Mouse (Mus musculus): ENCODE measurements around the gene Xcr1. TPM values are rescaled to one million over a fixed set of nuclear protein-coding genes. Genes with fewer than 3 reads are reported as not detected.

Gene Xcr1
- polyA plus RNA-seq, 1 experiment, result 0.62 TPM

DNA sequence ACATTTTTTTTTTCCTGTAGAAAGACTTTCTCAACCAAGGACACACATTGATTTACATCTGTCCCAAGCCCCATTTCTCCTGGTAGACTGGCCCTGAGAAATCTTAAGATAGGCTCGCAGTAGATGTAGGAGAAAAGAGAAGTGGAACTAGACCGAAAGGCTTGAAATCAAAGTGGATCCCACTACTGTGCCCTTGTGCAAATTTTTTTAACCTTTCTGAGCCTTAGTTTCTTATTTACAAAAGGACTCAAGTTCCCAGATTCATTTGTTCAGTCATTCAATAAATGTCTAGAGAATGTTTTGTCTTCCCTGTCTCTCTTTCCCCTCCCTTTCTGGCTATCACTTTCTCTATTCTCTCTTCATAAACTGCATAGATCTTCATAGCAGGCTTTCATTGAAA is 5.0 kb downstream of the Xcr1 start:
- TF ChIP-seq CEBPB (IDR thresholded peaks at IDR 0.05; ENCODE audit: low read depth), result no peak
- TF ChIP-seq CTCF (IDR thresholded peaks at IDR 0.05; ENCODE audit: control insufficient read depth, insufficient read depth, insufficient read length), result no peak
- TF ChIP-seq FOSL1 (IDR thresholded peaks at IDR 0.05; ENCODE audit: insufficient read depth, low read length, poor library complexity, severe bottlenecking), result no peak
- Histone ChIP-seq H3K79me2 (ENCODE audit: control insufficient read depth, insufficient read depth) (no peaks in the 10 kb centered on the region), H3ac (ENCODE audit: control insufficient read depth, insufficient read length, low read depth) (no peak overlapping the region), H3K79me3 (ENCODE audit: low read depth) (no peaks in the 10 kb centered on the region), H3K4me3 (ENCODE audit: insufficient read depth, poor library complexity, severe bottlenecking) (no peak overlapping the region), H3K27me3 (ENCODE audit: control insufficient read depth, insufficient read depth, insufficient read length) (no peaks in the 10 kb centered on the region), H3K36me3 (ENCODE audit: control insufficient read depth, insufficient read depth) (no peaks in the 10 kb centered on the region)

DNA sequence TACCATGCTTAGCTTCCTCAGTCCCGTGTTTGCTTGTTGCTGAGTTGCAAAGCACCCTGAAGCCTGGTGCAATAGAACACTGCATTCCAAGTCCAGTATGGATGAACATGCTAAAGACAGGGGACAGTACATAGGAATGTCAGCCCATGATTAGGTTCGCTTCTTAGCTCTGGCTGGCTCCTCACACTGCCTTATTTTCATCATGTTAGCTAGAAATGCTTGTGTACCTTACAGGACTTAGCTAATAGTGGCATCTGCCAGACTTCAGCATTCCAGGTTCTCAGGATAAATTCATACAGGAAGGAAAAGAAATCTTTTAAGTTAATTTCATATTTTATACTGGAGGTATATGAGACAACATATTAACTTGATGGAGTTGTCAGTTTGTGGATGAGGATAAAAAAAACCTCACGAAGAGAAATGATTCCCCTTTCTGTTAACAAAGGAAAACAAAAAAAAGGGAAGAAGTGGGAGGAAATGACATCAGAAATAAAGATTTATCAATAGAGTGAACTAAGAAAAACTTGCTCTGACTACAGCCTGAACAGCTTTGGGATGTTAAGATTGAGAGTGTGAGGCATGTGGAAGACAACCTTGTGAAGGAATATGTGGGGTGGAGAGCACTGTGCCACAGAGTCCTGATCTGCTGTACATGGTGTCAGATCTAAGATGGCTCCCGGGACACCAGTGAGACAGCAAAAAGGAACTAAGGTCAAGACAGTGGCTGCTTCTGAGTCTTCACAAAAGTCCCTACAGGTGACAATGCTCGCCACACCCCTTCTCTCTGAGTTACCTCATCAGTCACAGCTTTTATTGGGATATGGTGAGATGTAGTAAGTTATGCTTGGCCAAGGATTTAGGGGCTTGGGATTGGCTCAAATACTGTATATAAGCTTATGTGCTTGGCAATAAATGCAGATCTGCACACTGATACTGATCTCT is 9.1 kb downstream of the Xcr1 start:
- Histone ChIP-seq H3K27me3 (ENCODE audit: control insufficient read depth, insufficient read depth, insufficient read length) (no peaks in the 10 kb centered on the region), H3K36me3 (ENCODE audit: control insufficient read depth, insufficient read depth) (no peaks in the 10 kb centered on the region), H3K4me3 (ENCODE audit: insufficient read depth, poor library complexity, severe bottlenecking) (no peak overlapping the region), H3K79me2 (ENCODE audit: control insufficient read depth, insufficient read depth) (peaks cover 34% of the 10 kb centered on the region), H3K79me3 (ENCODE audit: low read depth) (peaks cover 8% of the 10 kb centered on the region), H3ac (ENCODE audit: control insufficient read depth, insufficient read length, low read depth) (peak overlapping the region; percentile 25)
- TF ChIP-seq CTCF (IDR thresholded peaks at IDR 0.05; ENCODE audit: control insufficient read depth, insufficient read depth, insufficient read length) (no peak), MYOD1 (IDR thresholded peaks at IDR 0.05; ENCODE audit: control insufficient read depth, insufficient read length, low read depth) (no peak), FOSL1 (IDR thresholded peaks at IDR 0.05; ENCODE audit: insufficient read depth, low read length, poor library complexity, severe bottlenecking) (no peak), MAX (IDR thresholded peaks at IDR 0.05) (no peak), CEBPB (IDR thresholded peaks at IDR 0.05; ENCODE audit: low read depth) (no peak), USF1 (IDR thresholded peaks at IDR 0.05; ENCODE audit: low read depth) (no peak), MYOG (IDR thresholded peaks at IDR 0.05; ENCODE audit: control insufficient read depth, extremely low read depth, insufficient read length) (no peak)

DNA sequence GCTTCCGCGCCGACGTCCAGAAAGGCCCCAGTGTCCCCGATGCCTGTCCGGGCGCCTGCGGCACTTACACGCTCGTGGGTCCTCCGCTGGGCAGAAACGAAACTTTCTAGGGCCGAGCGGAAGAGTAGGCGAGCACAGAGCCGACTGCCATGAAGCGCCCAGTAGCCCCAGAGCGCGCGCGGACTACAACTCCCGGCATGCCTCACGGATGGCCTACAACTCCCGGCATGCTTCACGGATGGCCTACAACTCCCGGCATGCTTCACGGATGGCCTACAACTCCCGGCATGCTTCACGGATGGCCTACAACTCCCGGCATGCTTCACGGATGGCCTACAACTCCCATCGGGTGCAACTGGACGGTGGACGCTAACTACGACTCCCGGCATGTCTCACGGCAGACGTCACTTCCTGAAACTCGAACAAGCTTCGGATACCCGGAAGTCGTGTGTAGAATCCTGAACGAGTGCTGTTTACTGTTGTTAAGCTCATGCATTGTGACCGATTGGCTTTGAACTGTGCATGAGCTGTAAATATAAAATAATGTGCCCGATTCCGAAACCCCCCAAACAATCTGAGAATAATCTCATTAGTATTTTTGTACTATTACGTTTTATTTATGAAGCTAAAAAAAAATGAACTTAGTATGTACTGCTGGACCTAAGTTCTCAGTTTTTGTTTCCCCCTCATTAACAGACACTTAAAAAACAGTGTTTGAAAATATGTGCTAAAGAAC is 9.9 kb downstream of the Xcr1 start, which contains the start of gene Fyco1:
Gene Fyco1, minus strand, starts transcription at position 187 of the 736 bp plus-strand sequence.
- peak within 1 kb of the TSS; percentile 96 for H3ac ChIP-seq (ENCODE audit: control insufficient read depth, insufficient read length, low read depth)
- no peaks in the 10 kb centered on the region for H3K36me3 ChIP-seq (ENCODE audit: control insufficient read depth, insufficient read depth)
- no peak for TF ChIP-seq MYOG (IDR thresholded peaks at IDR 0.05; ENCODE audit: control insufficient read depth, extremely low read depth, insufficient read length)
- no peak for TF ChIP-seq MYOD1 (IDR thresholded peaks at IDR 0.05; ENCODE audit: control insufficient read depth, insufficient read length, low read depth)
- TF ChIP-seq FOSL1 (IDR thresholded peaks at IDR 0.05; ENCODE audit: insufficient read depth, low read length, poor library complexity, severe bottlenecking), result no peak
- no peak for TF ChIP-seq MAX (IDR thresholded peaks at IDR 0.05)
- TF ChIP-seq CTCF (IDR thresholded peaks at IDR 0.05; ENCODE audit: control insufficient read depth, insufficient read depth, insufficient read length), result no peak
- TF ChIP-seq CEBPB (IDR thresholded peaks at IDR 0.05; ENCODE audit: low read depth), result no peak
- no peak for TF ChIP-seq USF1 (IDR thresholded peaks at IDR 0.05; ENCODE audit: low read depth)
- H3K79me2 ChIP-seq (ENCODE audit: control insufficient read depth, insufficient read depth), result peaks cover 40% of the 10 kb centered on the region
- H3K27me3 ChIP-seq (ENCODE audit: control insufficient read depth, insufficient read depth, insufficient read length), result no peaks in the 10 kb centered on the region
- peak within 1 kb of the TSS; percentile 75 for H3K4me3 ChIP-seq (ENCODE audit: insufficient read depth, poor library complexity, severe bottlenecking)
- peaks cover 8% of the 10 kb centered on the region for H3K79me3 ChIP-seq (ENCODE audit: low read depth)

DNA sequence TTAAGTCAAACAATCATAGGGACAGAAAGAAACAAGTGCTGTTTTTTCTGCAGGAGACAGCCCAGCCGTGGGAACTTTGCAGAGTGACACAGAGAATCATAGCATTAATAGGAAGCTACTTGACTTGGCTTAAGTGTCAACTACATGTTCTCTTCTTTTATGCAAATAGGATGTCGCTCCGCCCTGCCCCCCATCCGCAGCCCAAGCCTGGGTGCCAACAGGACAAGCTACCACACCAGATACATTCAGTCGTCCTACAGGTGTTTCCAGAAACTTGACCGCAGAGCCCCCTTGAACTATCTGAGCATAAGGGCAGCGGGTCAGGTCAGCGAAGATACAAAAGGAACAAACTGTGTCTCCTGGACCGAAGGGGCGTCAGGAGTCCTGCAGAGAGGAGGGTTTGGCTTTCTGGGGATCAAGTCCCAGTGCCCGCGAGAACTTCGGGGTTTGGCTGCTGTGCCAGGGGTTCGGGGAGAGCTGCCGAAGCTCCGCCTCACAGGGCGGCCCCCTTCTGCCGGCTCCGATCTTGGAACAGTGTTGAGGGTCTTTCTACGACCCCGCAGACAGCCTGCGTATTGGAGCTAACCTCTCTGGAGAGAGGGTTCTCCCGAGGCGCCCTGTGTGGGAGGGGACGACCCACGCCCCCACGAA is 10.6 kb downstream of the Xcr1 start:
- Histone ChIP-seq H3ac (ENCODE audit: control insufficient read depth, insufficient read length, low read depth) (peak overlapping the region; percentile 96), H3K27me3 (ENCODE audit: control insufficient read depth, insufficient read depth, insufficient read length) (no peaks in the 10 kb centered on the region), H3K4me3 (ENCODE audit: insufficient read depth, poor library complexity, severe bottlenecking) (peak overlapping the region; percentile 75), H3K36me3 (ENCODE audit: control insufficient read depth, insufficient read depth) (no peaks in the 10 kb centered on the region), H3K79me2 (ENCODE audit: control insufficient read depth, insufficient read depth) (peaks cover 46% of the 10 kb centered on the region), H3K79me3 (ENCODE audit: low read depth) (peaks cover 8% of the 10 kb centered on the region)
- no peak for TF ChIP-seq FOSL1 (IDR thresholded peaks at IDR 0.05; ENCODE audit: insufficient read depth, low read length, poor library complexity, severe bottlenecking)
- no peak for TF ChIP-seq CTCF (IDR thresholded peaks at IDR 0.05; ENCODE audit: control insufficient read depth, insufficient read depth, insufficient read length)
- TF ChIP-seq USF1 (IDR thresholded peaks at IDR 0.05; ENCODE audit: low read depth), result no peak
- TF ChIP-seq MYOD1 (IDR thresholded peaks at IDR 0.05; ENCODE audit: control insufficient read depth, insufficient read length, low read depth), result no peak
- no peak for TF ChIP-seq MAX (IDR thresholded peaks at IDR 0.05)
- no peak for TF ChIP-seq CEBPB (IDR thresholded peaks at IDR 0.05; ENCODE audit: low read depth)
- no peak for TF ChIP-seq MYOG (IDR thresholded peaks at IDR 0.05; ENCODE audit: control insufficient read depth, extremely low read depth, insufficient read length)

DNA sequence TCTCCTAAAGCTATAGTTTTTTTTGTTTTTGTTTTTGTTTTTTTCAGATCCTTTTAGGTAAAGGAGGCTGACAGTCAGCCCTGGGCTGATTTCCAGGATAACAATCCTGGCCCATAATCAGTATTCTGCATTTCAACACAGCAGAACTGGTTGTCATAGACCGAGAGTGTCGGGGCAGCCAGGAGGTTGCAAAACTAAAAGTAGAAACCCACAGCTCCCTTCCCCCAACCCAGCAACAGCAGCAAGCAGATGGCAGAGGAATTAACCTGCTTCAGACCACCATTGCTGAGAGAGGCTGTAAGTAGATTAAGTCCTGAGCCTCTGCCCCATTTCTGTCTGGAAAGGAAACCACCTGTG is 11.1 kb downstream of the Xcr1 start:
- peaks cover 48% of the 10 kb centered on the region for H3K79me2 ChIP-seq (ENCODE audit: control insufficient read depth, insufficient read depth)
- no peak for TF ChIP-seq CTCF (IDR thresholded peaks at IDR 0.05; ENCODE audit: control insufficient read depth, insufficient read depth, insufficient read length)
- no peak for TF ChIP-seq MAX (IDR thresholded peaks at IDR 0.05)
- TF ChIP-seq CEBPB (IDR thresholded peaks at IDR 0.05; ENCODE audit: low read depth), result no peak
- no peak for TF ChIP-seq MYOG (IDR thresholded peaks at IDR 0.05; ENCODE audit: control insufficient read depth, extremely low read depth, insufficient read length)
- no peak for TF ChIP-seq FOSL1 (IDR thresholded peaks at IDR 0.05; ENCODE audit: insufficient read depth, low read length, poor library complexity, severe bottlenecking)
- no peak for TF ChIP-seq MYOD1 (IDR thresholded peaks at IDR 0.05; ENCODE audit: control insufficient read depth, insufficient read length, low read depth)
- no peak for TF ChIP-seq USF1 (IDR thresholded peaks at IDR 0.05; ENCODE audit: low read depth)
- H3K36me3 ChIP-seq (ENCODE audit: control insufficient read depth, insufficient read depth), result no peaks in the 10 kb centered on the region
- H3ac ChIP-seq (ENCODE audit: control insufficient read depth, insufficient read length, low read depth), result peak overlapping the region; percentile 40
- H3K27me3 ChIP-seq (ENCODE audit: control insufficient read depth, insufficient read depth, insufficient read length), result no peaks in the 10 kb centered on the region
- peaks cover 8% of the 10 kb centered on the region for H3K79me3 ChIP-seq (ENCODE audit: low read depth)
- peak overlapping the region; percentile 75 for H3K4me3 ChIP-seq (ENCODE audit: insufficient read depth, poor library complexity, severe bottlenecking)
